16 mouse cellular contexts compared by ENCODE assay signal in genomic region chr5:51873571-51873970, GRCm38 (mm10).
"Had no signal": no experiment of that assay in that cellular context is flagged by ENCODE, and none has a peak within 500 bp of the region (broad histone marks: within the 10 kb centered on the region; RNA-seq: fewer than 3 reads in every experiment).

No protein-coding gene starts in this region.

- H3K4me2 ChIP-seq: lung, embryonic 14.5 days; midbrain, embryonic 11.5 days; midbrain, embryonic 13.5 days; midbrain, embryonic 15.5 days; stomach, embryonic 15.5 days had no signal

- H3K9ac ChIP-seq: lung, embryonic 14.5 days; midbrain, embryonic 13.5 days; midbrain, embryonic 15.5 days; neural tube, embryonic 13.5 days; neural tube, embryonic 15.5 days; stomach, embryonic 15.5 days had no signal

- H3K9me3 ChIP-seq: midbrain, embryonic 13.5 days; midbrain, embryonic 15.5 days; neural tube, embryonic 13.5 days; neural tube, embryonic 15.5 days; stomach, embryonic 15.5 days had no signal

- H3K27me3 ChIP-seq: midbrain, embryonic 13.5 days; midbrain, embryonic 15.5 days; neural tube, embryonic 13.5 days; neural tube, embryonic 15.5 days; stomach, embryonic 15.5 days had no signal

- ATAC-seq: midbrain, embryonic 13.5 days; midbrain, embryonic 15.5 days had no signal

- H3K36me3 ChIP-seq: midbrain, embryonic 13.5 days; midbrain, embryonic 15.5 days; neural tube, embryonic 13.5 days; neural tube, embryonic 15.5 days; stomach, embryonic 15.5 days had no signal

- H3K4me3 ChIP-seq: midbrain, embryonic 13.5 days; midbrain, embryonic 15.5 days; myocyte; neural tube, embryonic 13.5 days; neural tube, embryonic 15.5 days; stomach, embryonic 15.5 days had no signal

- H3K27ac ChIP-seq: midbrain, embryonic 13.5 days; midbrain, embryonic 15.5 days; neural tube, embryonic 13.5 days; neural tube, embryonic 15.5 days; stomach, embryonic 15.5 days; stomach, postnatal 0 days had no signal

- H3K4me1 ChIP-seq: midbrain, embryonic 13.5 days; midbrain, embryonic 15.5 days; stomach, embryonic 15.5 days had no signal

- DNase-seq: lung, adult 18-20 months; lung, embryonic 14.5 days; lung, postnatal 10 days; lung, postnatal 4 days; right cerebral cortex, postnatal 14 days; thymus, adult 2 months; thymus, postnatal 25 days; thymus, postnatal 4 days had no signal
